Mouse (Mus musculus) retina, postnatal 1 day (tissue): ENCODE measurements around the gene Ascc3.
A peak's percentile ranks its signal among the peaks of the same experiment; 100 is the strongest.

ENCODE experiments used
- DNase-seq: peaks from one replicate; pipeline ENCODE4 v3.0.0-alpha.2; 2012

The Ascc3 gene

DNA sequence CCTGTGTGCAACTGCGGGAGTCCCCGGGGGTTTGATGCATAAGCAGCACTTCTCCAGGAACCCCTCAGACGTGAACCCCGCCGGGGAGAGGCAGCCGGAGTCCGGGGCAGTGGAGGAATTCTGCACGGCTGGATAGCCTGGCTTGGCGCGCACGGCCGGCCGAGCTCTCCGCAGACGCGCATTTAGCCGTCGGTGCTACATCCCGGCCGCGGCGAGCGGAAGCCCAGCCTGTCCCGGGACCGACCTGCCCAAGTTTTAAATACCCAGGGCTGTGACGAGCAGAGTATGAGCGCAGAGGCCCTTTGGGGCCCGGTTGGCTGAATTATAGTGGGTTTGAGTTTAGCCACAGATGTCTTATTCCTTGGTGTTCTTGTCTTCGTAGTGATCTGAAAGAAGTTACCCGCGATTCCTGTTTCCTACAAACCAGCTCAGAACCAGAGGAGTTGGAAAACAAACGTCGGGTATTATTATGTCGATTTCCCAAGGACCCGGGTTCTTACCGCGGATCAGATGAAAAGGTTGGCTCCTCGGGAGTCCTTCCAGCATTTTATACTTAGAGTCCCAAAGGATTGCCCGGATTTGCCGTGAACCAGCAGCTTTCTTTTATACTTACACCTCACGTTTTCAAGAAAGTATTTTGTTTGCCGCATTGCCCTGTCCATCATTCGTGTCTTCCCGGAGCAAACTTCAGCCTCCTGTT is 302.8 kb downstream of the Ascc3 start:
- DNase-seq = no peak

DNA sequence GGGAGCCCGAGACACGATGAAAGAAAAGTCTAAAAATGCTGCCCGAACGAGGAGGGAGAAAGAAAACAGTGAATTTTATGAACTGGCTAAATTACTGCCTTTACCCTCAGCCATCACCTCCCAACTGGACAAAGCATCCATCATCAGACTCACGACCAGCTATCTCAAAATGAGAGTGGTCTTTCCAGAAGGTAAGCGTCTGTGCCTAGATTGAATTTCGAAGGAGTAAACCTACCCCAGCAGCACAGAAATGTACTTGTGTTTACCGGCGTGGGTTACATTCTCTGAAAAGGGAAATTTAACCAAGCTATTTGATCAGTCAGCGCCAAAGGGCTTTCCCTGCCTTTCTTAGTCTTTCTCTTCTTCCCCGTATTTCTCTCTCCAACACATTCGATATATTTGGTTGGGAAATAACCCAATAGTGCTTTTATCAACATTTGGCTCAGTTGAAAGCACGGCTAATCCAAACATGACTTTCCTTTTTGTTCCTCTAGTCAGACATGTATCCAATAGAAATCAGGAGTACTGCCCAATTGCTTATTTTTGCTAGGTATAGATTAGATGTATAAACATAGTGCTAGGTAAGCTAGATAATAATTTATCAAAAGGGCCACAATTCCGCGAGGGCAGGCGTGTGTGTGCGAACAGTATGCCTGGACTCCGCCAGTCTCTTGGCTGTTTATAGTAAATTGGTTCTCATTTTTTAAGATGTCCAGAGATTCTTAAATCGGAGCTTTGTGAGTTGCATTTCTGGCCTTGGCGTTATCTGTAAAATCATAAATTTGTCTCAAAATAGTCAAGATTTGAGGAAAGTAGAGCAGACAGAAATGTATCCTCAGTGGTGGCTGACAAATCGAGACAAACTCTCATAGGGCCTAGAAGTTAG is 303.7 kb downstream of the Ascc3 start:
- peak; percentile 50 for DNase-seq

DNA sequence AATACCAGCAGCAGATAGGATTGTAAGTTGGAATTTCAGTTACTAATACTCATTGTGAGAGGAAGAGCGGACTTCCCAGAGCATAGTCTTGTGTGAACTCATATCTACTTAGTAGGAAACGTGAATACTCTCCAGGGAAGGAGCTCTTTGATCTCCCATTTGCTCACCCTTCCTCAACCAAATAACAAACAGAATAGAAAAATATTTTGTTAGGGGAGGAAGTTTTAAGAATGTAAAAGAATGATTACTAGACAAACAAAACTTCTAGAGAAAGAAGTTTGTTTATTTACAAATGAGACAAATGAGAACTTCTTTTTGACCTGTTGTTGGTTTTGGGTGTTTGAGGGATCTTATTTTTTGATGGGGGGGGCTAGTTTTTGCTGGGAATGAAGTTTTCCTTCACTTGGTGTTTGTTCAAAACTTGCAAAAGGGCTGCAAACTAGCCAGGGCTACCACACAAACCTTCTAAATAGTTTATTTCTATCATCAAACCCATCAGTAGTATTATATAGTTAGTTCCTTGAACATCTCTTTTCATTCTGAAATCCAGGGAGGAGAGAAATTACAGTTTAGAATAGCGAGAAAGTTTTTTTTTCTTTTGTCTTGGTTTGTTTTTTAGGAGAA is 304.4 kb downstream of the Ascc3 start:
- no peak for DNase-seq

DNA sequence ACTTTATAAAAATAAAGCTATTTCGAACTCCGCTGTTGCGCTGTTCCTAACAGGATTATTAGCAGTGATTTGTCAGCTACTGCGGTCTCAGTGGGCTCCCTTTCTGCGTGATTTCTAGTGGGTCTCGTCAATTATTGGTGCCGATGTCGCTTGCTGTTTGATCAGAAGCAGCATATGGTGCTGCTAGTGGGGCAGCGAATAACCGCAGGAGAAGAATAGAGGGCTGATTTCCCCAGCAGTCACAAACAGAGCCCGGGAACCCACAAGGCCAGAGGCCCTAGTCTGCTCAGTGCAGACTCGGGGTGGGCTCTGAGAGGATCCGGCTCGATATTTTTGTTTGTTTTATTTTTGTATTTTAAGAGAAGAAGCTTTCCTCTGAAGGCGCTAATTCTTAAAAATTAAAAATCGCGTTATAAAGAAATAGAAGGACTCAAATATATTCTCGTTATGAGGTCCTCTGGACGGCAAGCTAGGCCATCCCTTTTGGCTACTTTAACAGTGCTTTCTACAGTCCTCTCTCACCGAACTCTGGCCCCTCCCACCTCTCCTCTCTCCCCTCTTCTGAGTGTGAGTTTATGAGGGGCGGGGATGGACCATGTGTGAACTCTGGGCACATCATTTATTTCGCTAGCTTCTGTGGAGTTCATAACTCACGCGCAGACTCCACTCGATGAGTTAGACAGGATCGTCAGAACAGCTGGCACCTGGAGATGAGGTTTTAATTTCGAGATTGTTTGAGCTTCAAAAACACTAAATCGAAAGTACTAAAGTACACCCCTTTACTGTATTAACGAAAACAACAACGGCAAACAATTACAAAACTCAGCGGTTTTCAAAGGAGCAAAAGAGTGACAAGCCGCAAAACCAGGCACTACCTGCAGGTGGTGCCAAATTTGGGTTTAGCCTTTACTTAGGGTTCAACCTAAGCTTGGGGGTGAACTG is 305.3 kb downstream of the Ascc3 start:
- DNase-seq = peak; percentile 61

DNA sequence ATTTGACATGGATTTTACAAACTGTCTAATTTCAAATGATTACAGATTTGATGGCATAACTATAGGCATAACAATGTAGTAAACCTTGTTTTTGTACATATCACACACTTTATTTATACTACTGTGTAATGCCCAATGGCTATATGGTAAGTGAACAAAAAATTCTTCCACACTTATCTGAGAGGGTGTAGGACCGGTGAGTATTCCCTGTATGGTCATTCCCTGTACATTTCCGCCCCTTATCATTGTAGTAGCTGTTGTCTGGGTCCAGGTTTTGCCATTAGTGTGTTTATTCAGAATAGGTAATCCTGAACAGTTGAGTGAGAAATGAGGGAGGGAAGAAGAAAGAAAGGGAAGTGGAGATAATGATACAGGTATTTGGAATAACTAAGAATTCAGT is 306.2 kb downstream of the Ascc3 start:
- no peak for DNase-seq

DNA sequence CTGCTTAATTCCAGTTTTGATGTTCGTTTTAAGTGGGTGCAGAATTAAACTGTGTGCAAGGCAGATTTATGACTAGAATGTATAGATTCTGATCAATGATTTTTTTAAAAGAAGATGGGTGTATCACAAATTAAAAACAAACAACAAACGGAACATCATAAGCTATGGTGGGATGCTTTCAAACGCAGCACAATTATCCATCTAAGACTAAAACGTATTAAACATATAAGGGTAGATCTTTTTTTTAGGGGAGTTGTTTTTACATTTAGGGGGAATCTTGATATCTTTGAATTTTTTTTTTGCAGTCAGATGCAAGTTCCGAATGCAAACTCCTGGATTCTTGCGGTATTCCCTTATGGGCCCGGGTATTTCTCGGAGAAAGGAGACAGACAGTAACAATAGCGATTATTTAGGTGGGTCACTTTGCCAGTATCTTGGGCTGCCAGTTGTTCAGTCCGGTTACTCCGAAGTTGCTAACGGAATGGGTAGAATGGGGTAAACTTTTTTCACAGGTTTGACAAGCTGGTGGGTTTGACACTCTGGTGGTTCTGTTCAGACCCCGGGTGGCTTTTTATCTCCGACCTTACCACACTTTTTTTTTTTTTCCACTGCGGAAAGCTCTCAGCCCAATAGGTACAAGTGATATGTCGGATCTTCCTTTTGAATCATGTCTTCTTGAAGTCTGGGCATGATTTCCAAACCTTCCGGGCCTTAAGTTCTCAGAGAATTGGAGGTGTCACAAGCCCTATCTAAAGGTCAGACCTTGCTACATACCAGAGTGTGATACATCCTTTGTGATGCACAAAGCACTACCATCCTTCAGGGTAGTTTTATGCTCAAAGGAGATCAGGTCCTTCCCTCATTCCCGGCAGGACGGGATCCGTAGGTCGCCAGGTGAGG is 307.6 kb downstream of the Ascc3 start:
- DNase-seq = peak; percentile 38
